Mouse (Mus musculus) R1 (cell line): Measurements from ENCODE around the gene Stk38.

ENCODE experiments used
- DNase-seq: peaks from one replicate; pipeline ENCODE4 v3.0.0-alpha.2; 2018; ENCODE audit warnings: low read depth, low spot score

The Stk38 gene

DNA sequence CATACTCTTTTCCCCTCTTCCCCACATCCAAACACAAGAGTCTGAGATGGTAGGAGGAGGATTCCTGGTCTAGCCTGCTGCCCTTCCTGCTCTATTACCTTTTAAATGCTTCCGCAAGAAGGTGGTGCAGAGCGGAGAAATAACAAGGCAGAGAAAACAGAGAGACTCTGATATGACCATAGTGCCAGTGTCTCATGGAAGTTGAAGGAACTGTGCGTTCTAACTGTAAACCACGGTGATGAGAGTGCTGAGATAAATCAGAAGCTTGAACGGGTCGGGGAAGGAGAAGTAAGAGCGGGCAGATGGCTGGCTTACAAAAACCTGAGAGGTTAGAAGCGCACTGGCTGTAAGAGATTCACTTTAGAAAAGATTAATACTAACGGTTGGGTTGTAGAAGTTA lies 53.4 kb downstream of the Stk38 start:
- no peak for DNase-seq

- DNase-seq, result no peak
Observed at GRCm38 (mm10) chr17:28953251-28953650, 54.5 kb downstream of the Stk38 start.

DNA sequence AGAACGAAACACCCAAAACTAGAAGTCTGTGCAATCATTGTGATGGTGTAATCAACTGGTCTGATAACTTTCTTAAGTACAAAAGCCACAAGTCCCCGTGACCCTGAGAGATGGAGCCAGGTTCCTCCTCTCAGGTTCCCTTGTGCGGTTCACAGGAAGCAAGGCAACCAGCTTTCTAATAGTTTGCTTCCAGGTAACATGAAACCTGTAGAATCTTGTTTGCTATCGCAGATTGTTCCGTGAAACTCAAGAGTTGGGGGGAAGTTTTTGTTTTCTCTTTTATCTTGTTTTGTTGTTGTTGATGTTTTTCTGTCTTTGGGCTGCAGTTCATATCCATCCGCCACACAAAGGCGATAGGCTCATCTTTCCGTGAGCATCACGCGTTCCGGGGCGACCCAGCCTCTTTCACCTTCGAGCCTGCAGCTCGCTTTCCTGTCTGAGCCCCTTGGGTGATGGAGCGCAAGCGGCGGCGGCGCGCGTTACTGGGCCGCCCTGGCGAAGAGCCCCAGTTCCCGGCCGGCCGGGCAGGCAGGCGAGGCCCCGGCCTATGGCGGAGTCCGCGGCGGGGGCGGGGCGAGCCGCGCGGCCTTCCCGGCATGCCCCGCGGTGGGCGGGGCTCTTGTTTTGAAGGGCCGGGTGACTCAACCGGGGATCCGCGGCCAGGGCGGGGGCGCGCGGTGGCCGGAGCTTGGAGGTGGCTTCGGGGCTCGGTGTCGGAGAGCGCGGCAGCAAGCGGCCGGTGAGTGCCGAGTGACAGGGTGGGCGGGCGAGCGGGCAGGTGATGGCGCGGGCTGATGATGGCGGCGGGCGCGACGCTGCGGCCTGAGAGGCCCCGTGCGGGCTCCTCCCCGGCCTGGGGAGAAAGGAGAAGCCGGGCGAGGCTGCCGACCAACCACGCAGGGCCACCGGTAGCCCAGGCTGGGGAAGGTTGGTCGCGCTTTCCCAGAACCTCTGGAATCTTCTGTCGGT lies 55.7 kb downstream of the Stk38 start, which contains the start of gene Kctd20:
Gene Kctd20, plus strand, starts transcription at position 120 of the 969 bp plus-strand sequence.
- peak; percentile 87 for DNase-seq

DNA sequence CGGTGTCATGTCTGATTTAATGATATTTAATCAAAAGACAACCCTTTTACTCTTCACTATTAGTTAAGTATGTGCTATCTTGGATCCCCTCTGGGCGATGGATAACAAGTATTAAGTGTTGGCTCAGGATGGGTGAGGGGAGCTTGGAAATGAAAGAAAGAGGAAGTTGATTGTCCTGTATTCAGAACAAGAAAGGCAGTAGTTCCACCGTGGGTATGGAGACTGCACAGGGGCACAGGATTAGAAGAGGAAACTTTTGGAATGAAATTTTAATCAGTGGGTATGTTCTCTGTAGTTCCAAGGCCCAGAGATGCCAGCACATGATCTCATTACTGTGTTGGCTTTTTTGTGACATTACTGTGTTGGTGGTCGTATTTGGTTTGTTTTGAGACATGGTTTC lies 57.0 kb downstream of the Stk38 start:
- DNase-seq, result no peak

GRCm38 (mm10) chr17:28948661-28949060 lies 59.1 kb downstream of the Stk38 start:
- no peak for DNase-seq

- DNase-seq, result peak; percentile 73
Observed at GRCm38 (mm10) chr17:28947011-28947939, 60.5 kb downstream of the Stk38 start.

DNA sequence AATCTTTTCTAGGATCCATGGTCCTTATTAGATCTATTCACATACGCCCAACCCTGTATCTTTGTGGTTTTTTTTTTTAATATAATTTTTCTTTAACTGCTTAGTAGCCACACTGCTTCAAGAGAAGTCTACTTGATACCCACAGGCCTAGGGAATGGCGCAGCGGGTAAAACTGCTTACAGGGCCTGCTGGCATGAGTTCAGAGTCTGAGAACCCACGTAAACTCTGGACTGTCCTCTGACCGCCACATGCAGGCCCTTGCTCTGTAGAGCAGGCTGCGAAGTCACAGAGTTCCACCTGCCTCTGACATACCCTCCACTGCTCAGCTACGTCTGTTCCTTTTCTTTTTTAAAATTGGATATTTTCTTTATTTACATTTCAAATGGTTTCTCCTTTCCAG lies 63.3 kb downstream of the Stk38 start:
- DNase-seq, result no peak

- no peak for DNase-seq
Observed at GRCm38 (mm10) chr17:28943740-28944139, 64.1 kb downstream of the Stk38 start, which contains the start of gene Pxt1. TSS of gene Pxt1 (minus strand) at chr17:28943840.

DNA sequence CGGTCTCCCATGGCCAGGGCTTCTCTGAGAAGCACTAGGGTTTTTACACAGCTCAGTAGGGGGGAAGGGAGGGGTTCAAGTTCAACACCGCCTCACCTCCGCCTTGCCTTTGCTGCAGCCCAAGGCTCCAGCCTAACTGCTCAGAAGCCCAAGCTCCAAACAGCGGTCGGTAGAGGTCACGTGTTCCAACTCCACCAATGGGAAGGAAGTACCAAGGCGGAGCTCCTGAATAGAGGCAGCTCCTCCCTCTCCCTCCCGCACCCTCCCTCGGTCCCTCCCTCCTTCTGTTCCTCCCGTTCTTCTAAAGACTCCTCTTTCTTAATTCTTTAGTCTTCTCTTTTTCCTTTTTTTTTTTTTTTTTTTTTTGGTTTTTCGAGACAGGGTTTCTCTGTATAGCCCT lies 65.7 kb downstream of the Stk38 start:
- peak; percentile 97 for DNase-seq

- DNase-seq, result no peak
Observed at GRCm38 (mm10) chr17:28940776-28941555, 66.8 kb downstream of the Stk38 start.

- no peak for DNase-seq
Observed at GRCm38 (mm10) chr17:28936622-28937345, 71.0 kb downstream of the Stk38 start.

GRCm38 (mm10) chr17:28936133-28936532 lies 71.7 kb downstream of the Stk38 start:
- DNase-seq, result no peak

DNA sequence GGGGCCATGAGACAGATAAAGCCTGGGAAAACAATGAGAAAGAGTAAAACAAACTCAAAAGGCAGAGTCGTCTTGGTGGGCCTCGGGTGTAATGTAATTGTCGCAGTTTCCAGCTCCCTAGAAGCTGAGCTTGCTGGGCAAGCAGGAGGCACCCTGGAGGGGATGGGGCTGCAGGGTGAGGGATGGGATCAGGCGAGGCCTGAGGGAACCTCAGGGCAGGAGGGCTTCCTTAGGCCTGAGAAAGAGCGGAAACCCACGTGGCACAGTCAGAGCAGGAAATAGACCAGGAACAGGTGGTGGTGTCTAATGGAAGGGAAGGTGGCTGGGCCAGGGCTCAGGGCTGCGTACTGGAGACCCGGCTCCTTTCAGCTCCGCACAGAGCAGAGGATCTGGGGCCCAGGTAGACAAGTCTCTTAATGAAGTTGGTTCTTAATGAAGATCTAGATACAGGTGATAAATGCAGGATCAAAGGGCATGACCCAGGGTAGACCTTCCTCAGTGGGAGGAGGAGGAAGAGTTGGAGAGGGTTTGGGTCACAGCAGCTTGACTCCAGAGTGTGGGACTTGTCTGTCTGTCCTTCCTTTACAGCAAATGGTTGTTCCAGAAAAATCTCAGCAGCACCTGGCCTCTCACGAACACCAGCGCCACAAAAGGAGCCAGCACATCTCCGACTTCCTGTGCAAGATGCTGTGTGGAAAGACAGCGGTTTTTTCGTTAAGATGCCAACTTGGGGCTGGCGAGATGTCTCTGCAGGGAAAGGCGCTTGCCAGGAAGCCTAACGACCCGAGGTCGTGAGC lies 73.5 kb downstream of the Stk38 start:
- no peak for DNase-seq

GRCm38 (mm10) chr17:28932274-28932673 lies 75.5 kb downstream of the Stk38 start:
- DNase-seq, result no peak

DNA sequence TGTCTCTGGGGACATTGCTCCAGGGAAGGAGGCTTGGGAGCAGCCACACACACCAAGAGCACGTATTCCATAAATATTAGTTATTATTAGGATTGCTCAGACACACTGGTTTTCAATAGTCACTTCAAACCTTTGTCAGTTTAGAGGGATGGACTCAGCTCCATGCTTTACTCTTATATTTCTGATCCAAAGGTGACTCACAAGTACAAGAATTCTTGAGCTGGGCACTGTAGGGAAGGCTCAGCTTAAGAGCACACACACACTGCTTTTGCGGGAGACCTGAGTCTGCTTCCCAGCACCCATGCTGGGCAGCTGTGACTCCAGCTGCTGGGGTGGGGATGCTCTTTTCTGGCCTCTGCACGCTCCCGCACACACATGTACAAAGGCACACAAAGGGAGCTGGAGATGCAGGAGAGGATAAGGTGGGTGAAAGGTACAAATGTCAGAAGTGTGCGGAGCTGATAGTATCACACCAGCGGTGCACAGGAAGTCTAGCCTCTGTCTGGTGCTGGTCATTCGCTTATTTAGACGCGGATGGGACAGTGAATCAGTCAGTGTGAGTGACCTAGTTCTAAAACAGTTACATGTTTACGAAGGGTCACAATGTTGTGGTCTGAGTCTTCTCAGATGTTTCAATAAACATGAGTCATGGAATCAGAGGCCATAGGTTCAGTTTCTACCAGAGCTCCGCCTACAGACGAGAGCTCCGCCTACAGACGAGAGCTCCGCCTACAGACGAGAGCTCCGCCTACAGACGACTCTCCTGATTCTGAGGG lies 76.2 kb downstream of the Stk38 start:
- peak; percentile 52 for DNase-seq

- DNase-seq, result peak; percentile 82
Observed at GRCm38 (mm10) chr17:28930392-28931074, 77.3 kb downstream of the Stk38 start.

- DNase-seq, result no peak
Observed at GRCm38 (mm10) chr17:28929369-28929768, 78.4 kb downstream of the Stk38 start.

DNA sequence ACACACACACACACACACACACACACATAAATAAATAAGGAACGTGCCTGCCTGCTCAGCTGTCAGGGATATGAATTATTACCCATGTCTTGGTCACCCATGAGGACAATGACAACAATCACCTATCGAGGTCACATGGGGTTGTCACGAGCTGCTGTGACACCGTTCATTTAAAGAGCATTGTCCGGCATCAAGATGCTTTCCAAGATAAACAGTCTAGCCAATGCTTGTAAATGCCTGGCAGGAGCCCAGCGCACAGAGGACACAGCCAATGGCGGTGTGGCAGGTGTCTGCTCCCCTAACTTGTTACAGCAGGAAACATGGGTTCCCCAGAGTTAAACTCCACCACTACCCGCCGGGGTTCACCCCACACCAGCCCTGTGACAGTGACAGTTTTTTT lies 79.8 kb downstream of the Stk38 start:
- DNase-seq, result no peak
